Mouse (Mus musculus) kidney, postnatal 0 days (tissue): Measurements from ENCODE around the gene Hnrnpm. TPM values are rescaled to one million over a fixed set of nuclear protein-coding genes. Genes with fewer than 3 reads are reported as not detected.
"Not testable (repeated sequence)": the region's sequence is repeated elsewhere in the genome, so short reads cannot be mapped to it uniquely, and the experiment has no call there.

Source experiments
- ATAC-seq: fragments of 200-750 bp; cut with Nextera tagmentation; replicated peaks from 2 replicates; pipeline ENCODE4 v1.8.0; 2017; ENCODE audit warnings: low read depth, moderate number of reproducible peaks, moderate TSS enrichment, moderate library complexity; ENCODE audit not compliant: low FRiP score
- DNase-seq: peaks from one replicate; pipeline ENCODE4 v3.0.0-alpha.2; 2016; ENCODE audit warnings: low spot score
- H3K27ac ChIP-seq: fragments of 300-500 bp; sonication (generic); 2 replicates; pipeline ENCODE4 v1.5.1; 2014; ENCODE audit warnings: mild to moderate bottlenecking
- H3K27me3 ChIP-seq: fragments of 300-500 bp; sonication (generic); 2 replicates; pipeline ENCODE4 v1.6.1; 2014; ENCODE audit warnings: low read length, mixed read lengths; ENCODE audit not compliant: insufficient read depth
- H3K36me3 ChIP-seq: fragments of 300-500 bp; sonication (generic); 2 replicates; pipeline ENCODE4 v1.6.1; 2014; ENCODE audit warnings: low read length, mixed read lengths; ENCODE audit not compliant: insufficient read depth
- H3K4me1 ChIP-seq: fragments of 300-500 bp; sonication (generic); replicated peaks from 2 replicates; pipeline ENCODE4 v1.6.1; 2014; ENCODE audit warnings: antibody characterized with exemption, low read length, mixed read lengths; ENCODE audit not compliant: insufficient read depth
- H3K4me2 ChIP-seq: fragments of 300-500 bp; sonication (generic); 2 replicates; pipeline ENCODE4 v1.6.1; 2014; ENCODE audit warnings: mild to moderate bottlenecking, low read length, moderate library complexity, mixed read lengths
- H3K4me3 ChIP-seq: fragments of 300-500 bp; sonication (generic); replicated peaks from 2 replicates; pipeline ENCODE4 v1.5.1; 2014; ENCODE audit warnings: low read depth, low read length
- H3K9ac ChIP-seq: fragments of 300-500 bp; sonication (generic); 2 replicates; pipeline ENCODE4 v1.6.1; 2014; ENCODE audit warnings: low read depth, low read length
- H3K9me3 ChIP-seq: fragments of 300-500 bp; sonication (generic); replicated peaks from 2 replicates; pipeline ENCODE4 v1.6.1; 2016; ENCODE audit warnings: low read length, inconsistent platforms, mixed read lengths
- CTCF ChIP-seq: IDR thresholded peaks from 2 replicates; pipeline ENCODE4 v1.5.1; 2016; ENCODE audit warnings: antibody characterized with exemption, low read depth, mild to moderate bottlenecking, moderate library complexity
- WGBS: fragments of 180-500 bp; shearing (Covaris S2); extraction: QIAGEN DNeasy Blood & Tissue Kit; methylation state at CpG from one replicate; pipeline ENCODE4 v1.1.7; 2014; 5-methylcytosine and 5-hydroxymethylcytosine counted together
- polyA plus RNA-seq: library from polyadenylated mRNA; unstranded; fragments of >200 nt; fragmentation: Nextera tagmentation; extraction: Ambion mirVana; gene quantifications from 2 replicates; pipeline ENCODE4 v1.2.1, GENCODE M21; 2015

The Hnrnpm gene
- 248 and 273 TPM in 2 replicates for polyA plus RNA-seq

DNA sequence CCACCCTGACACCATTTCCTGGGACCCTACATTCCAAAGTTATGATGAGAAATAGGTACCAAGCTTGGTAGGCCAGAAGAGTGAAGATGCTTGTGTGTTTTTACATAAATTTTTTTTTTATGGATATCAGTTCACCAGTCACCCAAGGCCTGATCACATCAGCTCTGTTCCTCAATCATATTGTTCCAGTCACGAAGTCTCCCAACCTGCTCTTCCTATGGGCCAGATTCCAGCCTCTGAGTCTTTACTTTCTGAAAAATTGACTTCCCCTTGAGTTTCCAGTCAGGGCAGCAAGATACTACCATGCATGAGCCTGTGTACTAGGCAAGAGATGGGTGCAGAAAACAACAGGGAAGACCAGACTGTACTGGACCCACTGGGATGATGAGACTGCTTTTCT lies at the start of gene Hnrnpm:
Gene Hnrnpm (minus strand): TSS at position 101 of the 400 bp plus-strand sequence.
- no peak for ATAC-seq
- Histone ChIP-seq H3K4me2 (peak within 1 kb of the TSS; percentile 88), H3K9me3 (no peaks in the 10 kb centered on the region), H3K36me3 (peaks cover 9% of the 10 kb centered on the region; the same call in 1 of the 2 replicates), H3K27me3 (no peaks in the 10 kb centered on the region), H3K27ac (no peak within 1 kb of the TSS), H3K4me1 (peaks cover 16% of the 10 kb centered on the region; the same call in 1 of the 2 replicates), H3K9ac (peak within 1 kb of the TSS; percentile 98), H3K4me3 (peak within 1 kb of the TSS; percentile 90)
- TF ChIP-seq CTCF: no peak
- DNase-seq: no peak
- WGBS: 94% methylated on average over 1 of the region's 1 CpGs

DNA sequence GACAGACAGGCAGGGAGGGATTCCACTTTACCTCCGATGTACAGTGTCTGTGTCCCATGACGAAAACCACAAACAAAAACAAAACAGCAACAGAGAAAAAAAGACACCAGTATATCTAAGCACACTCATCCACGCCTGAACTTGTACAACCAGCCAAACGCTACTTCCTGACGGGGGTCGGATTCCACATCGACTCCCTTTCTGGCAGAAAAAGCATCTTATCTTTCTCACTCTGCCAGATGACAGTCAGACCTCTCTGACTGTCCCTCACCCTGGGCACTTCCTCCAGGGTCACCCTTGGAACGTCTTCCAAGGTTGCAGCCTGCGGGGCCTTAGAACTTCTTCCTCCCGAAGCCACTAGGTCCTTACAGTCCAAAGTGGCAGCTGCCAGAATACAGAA lies 46.9 kb upstream of the Hnrnpm start:
- H3K4me3 ChIP-seq, DNase-seq, H3K27ac ChIP-seq, H3K27me3 ChIP-seq, H3K9ac ChIP-seq, H3K4me2 ChIP-seq, H3K9me3 ChIP-seq, H3K36me3 ChIP-seq, H3K4me1 ChIP-seq, ATAC-seq: not testable (repeated sequence)
- 47% methylated on average over 10 of the region's 10 CpGs for WGBS

DNA sequence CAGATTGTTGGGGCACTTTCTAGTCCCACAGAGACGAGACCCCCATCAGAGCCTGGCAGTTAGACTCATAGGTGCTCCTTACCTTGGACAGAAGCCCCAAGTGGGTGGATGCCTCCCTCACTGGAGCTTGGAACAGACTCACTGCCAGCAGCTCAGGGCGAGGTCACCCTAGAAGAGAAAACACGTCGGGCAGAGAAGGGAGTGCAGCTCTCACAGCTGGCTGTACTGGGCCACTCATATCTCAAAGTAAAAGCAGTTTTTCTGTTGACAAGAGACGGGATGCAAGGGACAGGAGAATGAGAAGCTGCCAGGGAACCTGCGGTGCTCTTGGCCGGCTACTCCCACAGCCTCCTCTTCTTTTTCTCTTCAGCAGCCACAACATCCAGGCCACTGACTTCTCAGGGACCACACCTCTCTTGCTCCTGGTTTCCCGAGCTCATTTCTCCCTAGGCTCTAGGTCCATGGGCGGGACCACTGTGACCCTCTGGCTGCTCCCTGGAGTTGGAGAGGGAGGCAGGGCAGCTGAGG lies 46.0 kb upstream of the Hnrnpm start:
- not testable (repeated sequence) for H3K9me3 ChIP-seq, H3K4me1 ChIP-seq, H3K4me2 ChIP-seq, H3K27me3 ChIP-seq, H3K4me3 ChIP-seq, H3K27ac ChIP-seq, ATAC-seq, H3K36me3 ChIP-seq, H3K9ac ChIP-seq, DNase-seq
- 36% methylated on average over 9 of the region's 9 CpGs for WGBS

GRCm38 (mm10) chr17:33729215-33729614 lies 42.6 kb upstream of the Hnrnpm start:
- H3K27me3 ChIP-seq: no peaks in the 10 kb centered on the region
- H3K9ac ChIP-seq: no peak overlapping the region
- H3K4me1 ChIP-seq: no peaks in the 10 kb centered on the region
- no peak overlapping the region for H3K4me2 ChIP-seq
- DNase-seq (no peak), ATAC-seq (no peak)
- WGBS: 58% methylated on average over 2 of the region's 2 CpGs
- no peaks in the 10 kb centered on the region for H3K9me3 ChIP-seq
- TF ChIP-seq CTCF: peak; percentile 42; the same call in 1 of the 2 replicates
- no peak overlapping the region for H3K27ac ChIP-seq
- H3K4me3 ChIP-seq: no peak overlapping the region
- H3K36me3 ChIP-seq: no peaks in the 10 kb centered on the region

DNA sequence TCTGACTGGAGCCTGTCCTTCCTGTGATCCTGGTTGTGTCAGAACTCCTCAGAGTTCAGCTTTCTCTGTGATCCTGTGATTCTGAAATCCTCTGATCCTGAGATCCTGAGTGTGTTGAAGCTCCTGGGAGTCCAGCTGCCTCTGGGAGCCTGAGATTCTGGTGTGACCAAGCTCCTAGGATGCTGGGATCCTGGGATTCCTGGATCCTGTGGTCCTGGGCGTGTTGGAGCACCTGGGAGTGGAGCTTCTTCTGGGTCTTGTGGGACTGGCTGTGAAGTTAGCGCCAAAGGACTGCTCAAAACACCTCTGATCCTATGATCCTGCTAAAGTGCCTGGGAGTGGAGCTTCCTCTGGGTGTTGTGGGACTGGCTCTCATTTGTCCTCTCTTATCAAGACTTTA lies 41.7 kb upstream of the Hnrnpm start:
- DNase-seq (no peak), ATAC-seq (no peak)
- no peaks in the 10 kb centered on the region for H3K9me3 ChIP-seq
- no peak overlapping the region for H3K27ac ChIP-seq
- no peak overlapping the region for H3K9ac ChIP-seq
- WGBS: 81% methylated on average over 2 of the region's 2 CpGs
- no peak overlapping the region for H3K4me2 ChIP-seq
- no peaks in the 10 kb centered on the region for H3K4me1 ChIP-seq
- H3K27me3 ChIP-seq: no peaks in the 10 kb centered on the region
- H3K36me3 ChIP-seq: no peaks in the 10 kb centered on the region
- no peak for TF ChIP-seq CTCF
- no peak overlapping the region for H3K4me3 ChIP-seq

DNA sequence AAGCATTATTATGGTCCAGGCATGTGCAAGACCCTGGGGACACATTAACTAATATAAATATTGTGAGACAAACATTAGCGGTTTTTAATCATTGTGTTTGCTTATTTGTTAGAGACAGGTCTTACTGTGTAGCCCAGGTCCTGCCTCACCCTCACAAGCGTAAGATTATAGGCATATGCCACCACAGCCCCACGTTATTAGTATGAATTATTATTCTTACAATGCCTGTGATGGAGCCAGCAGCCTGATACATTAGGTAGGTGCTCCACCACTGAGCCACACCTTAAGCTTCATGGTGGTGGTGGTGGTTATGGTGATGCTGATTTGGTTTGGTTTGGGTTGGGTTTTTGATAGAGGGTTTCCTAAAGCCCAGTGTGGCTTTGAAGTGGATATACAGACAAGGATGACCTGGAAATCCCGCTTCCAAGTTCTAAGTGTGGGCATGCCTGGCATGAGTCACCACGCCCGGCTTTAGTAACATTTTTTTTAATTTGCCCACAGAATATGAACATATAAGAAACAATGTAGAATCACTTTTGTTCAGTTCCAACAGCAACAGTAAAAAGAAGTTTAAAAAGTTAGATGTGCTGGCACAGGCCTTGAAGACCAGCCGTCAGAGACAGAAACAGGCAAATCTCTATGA lies 33.2 kb upstream of the Hnrnpm start:
- 95% methylated on average over 7 of the region's 7 CpGs for WGBS
- DNase-seq: no peak

More for the DNA sequence above, 33.2 kb upstream of the Hnrnpm start:
- no peaks in the 10 kb centered on the region for H3K9me3 ChIP-seq
- no peak overlapping the region for H3K4me2 ChIP-seq
- TF ChIP-seq CTCF: no peak
- no peaks in the 10 kb centered on the region for H3K36me3 ChIP-seq
- no peaks in the 10 kb centered on the region for H3K4me1 ChIP-seq
- no peaks in the 10 kb centered on the region for H3K27me3 ChIP-seq
- H3K4me3 ChIP-seq: no peak overlapping the region
- H3K9ac ChIP-seq: no peak overlapping the region
- no peak for ATAC-seq
- no peak overlapping the region for H3K27ac ChIP-seq
